Mouse (Mus musculus): Measurements from ENCODE around the gene Inka1. TPM values are rescaled to one million over a fixed set of nuclear protein-coding genes. Genes with fewer than 3 reads are reported as not detected.

The Inka1 gene
- polyA plus RNA-seq, 1 experiment from 2014 or later, result 68.7 TPM

DNA sequence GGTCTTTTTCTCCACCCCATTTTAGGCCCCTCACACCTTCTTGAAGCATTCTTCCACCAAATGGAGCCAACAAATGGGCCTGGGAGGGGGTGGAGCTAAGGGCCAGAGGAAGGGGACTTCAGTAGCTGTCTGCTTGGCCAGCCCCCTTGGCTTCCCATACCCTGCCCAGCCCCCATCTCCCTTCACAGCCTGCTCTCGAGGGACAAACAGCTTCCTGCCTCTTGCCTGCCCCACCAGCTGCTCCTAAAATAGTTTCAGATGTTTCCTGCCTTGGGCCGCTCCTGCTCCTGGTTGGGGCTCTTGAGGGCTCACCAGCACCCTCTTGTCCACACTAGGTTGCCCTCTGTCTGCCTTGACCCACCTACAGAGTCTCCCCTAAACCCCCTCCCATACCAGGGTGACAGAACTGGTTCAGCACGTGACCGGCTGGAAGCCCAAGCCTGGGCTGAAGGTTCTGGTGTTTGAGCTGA, 2.2 kb downstream of the Inka1 start:
- Histone ChIP-seq H3K36me3 (no peaks in the 10 kb centered on the region), H3K4me3 (peak overlapping the region; percentile 66), H3K4me2 (peak overlapping the region; percentile 88), H3K9ac (peak overlapping the region; percentile 67), H3K27me3 (no peaks in the 10 kb centered on the region), H3K4me1 (peaks cover 54% of the 10 kb centered on the region), H3K9me3 (no peaks in the 10 kb centered on the region), H3K27ac (peak overlapping the region; percentile 100)
- 4% methylated on average over 4 of the region's 4 CpGs for WGBS
- peak; percentile 81 for ATAC-seq (ENCODE audit: borderline replicate concordance, extremely low read depth, low FRiP score, low TSS enrichment)

DNA sequence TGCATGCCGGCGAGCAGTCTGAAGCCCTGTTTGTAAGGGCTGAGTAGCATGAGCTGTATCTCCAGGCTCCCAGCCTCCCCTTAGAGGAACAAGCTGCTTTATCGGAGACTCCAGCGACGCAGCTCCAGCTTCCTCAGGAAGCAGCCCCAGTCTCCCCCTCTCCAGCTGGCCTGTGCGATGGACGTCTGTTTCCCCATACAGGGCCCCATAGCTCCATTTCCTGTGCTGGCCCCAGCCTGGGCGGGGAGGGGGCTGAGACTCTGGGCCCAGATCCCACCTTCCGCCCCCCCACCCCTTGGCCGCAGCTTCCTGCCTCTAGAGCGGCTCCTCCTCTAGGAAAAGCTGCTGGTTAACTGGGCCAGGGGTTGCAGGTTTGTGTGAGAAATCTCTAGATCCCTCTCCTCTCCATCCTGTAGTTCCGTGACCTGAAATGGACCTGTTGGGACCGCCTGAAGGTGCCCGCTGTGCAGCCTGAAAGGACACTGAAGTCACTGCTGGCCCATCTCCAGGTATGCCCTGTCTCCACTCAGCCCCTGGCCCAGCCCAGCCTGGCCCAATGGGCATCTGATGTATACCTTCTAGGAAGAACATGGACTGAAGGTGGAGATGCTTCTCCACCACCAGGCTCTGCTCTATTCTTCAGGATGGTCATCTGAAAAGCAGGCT, 2.9 kb downstream of the Inka1 start, which contains the start of gene Gm20661:
TSS of gene Gm20661 (plus strand) at position 378 of the 666 bp plus-strand sequence.
- peak; percentile 83 for ATAC-seq (ENCODE audit: borderline replicate concordance, extremely low read depth, low FRiP score, low TSS enrichment)
- no peaks in the 10 kb centered on the region for H3K36me3 ChIP-seq
- H3K4me3 ChIP-seq, result peak within 1 kb of the TSS; percentile 66
- peak within 1 kb of the TSS; percentile 100 for H3K27ac ChIP-seq
- 11% methylated on average over 14 of the region's 14 CpGs for WGBS
- no peaks in the 10 kb centered on the region for H3K9me3 ChIP-seq
- H3K27me3 ChIP-seq, result no peaks in the 10 kb centered on the region
- H3K4me1 ChIP-seq, result peaks cover 54% of the 10 kb centered on the region
- H3K9ac ChIP-seq, result peak within 1 kb of the TSS; percentile 67
- H3K4me2 ChIP-seq, result peak within 1 kb of the TSS; percentile 88

DNA sequence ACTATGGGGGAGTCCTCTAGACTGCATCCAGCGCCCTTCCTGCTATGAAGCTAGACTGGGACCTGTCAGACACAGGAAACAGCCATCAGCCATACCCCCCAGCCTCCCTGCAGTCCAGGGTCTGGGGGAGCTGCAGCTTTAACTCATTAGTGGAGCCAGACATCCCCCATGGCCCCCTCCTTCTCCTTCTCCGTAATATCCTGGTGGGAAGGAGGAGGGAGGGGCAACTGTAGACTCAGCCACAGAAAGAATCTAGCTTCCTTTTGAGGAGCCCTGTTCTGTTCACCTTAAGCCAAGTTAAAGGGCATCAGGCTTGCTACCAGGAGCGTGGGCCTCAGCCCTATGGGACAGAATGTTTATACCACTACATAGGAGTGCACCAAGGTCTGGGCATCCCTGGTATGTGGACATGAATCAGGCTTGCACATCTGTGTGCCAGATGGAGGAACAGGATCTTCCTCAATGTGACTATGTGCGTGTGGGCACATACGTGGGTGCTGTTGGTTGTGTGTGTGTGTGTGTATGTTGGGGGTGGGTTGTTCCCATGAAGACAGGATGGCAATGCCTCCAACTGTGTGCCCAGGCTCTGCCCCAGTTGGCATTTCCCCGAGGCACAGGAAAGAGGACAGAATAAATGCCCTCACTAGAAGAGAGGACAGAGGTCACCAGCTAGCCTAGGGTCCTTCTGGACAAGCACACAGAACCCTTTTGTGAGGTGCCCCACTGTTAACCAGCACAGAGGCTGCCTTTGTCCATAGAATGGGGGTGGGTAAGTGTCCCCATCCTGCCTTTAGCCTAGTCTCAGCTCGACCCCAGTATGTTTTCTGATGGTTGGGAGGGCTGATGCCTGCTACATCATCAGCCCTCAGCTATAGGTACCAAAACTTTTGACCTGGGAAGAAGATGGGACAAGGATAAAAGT, 3.7 kb downstream of the Inka1 start:
- Histone ChIP-seq H3K27ac (peak overlapping the region; percentile 100), H3K36me3 (no peaks in the 10 kb centered on the region), H3K4me1 (peaks cover 54% of the 10 kb centered on the region), H3K9me3 (no peaks in the 10 kb centered on the region), H3K27me3 (no peaks in the 10 kb centered on the region), H3K4me2 (peak overlapping the region; percentile 88), H3K4me3 (peak overlapping the region; percentile 66), H3K9ac (peak overlapping the region; percentile 40)
- peak; percentile 33 for ATAC-seq (ENCODE audit: borderline replicate concordance, extremely low read depth, low FRiP score, low TSS enrichment)
- WGBS, result 20% methylated on average over 7 of the region's 7 CpGs

DNA sequence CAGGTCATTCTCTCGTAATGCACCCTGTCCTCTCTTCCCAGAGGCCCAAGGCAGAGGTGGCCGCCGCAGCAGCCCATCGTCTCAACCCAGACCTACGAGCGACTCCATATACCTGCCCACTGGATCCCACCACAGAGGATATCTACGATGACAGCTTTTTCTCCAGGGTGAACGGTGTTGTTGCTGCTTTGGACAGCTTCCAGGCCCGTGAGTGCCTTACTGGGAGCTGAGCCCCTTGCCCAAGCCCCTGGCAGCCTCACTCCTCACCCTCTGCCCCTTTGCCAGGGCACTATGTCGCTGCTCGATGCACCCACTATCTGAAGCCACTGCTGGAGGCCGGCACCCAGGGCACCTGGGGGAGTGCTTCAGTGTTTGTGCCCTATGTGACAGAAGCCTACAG, 6.9 kb downstream of the Inka1 start:
- Histone ChIP-seq H3K9ac (no peak overlapping the region), H3K9me3 (no peaks in the 10 kb centered on the region), H3K4me3 (no peak overlapping the region), H3K4me2 (no peak overlapping the region), H3K27me3 (no peaks in the 10 kb centered on the region), H3K27ac (no peak overlapping the region), H3K36me3 (no peaks in the 10 kb centered on the region), H3K4me1 (peaks cover 42% of the 10 kb centered on the region)
- WGBS, result 84% methylated on average over 12 of the region's 12 CpGs
- no peak for ATAC-seq (ENCODE audit: borderline replicate concordance, extremely low read depth, low FRiP score, low TSS enrichment)

GRCm38 (mm10) chr9:107975399-107976386, 10.0 kb downstream of the Inka1 start, which contains the start of gene Uba7:
Gene Uba7, plus strand, starts transcription at chr9:107975505.
- H3K27ac ChIP-seq, result peak within 1 kb of the TSS; percentile 31; the same call in 1 of the 2 replicates
- H3K9ac ChIP-seq, result no peak within 1 kb of the TSS
- H3K4me3 ChIP-seq, result 0 out of 2 replicates have a peak within 1 kb of the TSS, but pooled peaks have one; percentile 1
- no peak for ATAC-seq (ENCODE audit: borderline replicate concordance, extremely low read depth, low FRiP score, low TSS enrichment)
- no peaks in the 10 kb centered on the region for H3K9me3 ChIP-seq
- H3K27me3 ChIP-seq, result no peaks in the 10 kb centered on the region
- peaks cover 3% of the 10 kb centered on the region for H3K36me3 ChIP-seq
- 62% methylated on average over 12 of the region's 12 CpGs for WGBS
- H3K4me2 ChIP-seq, result peak within 1 kb of the TSS; percentile 32
- peaks cover 17% of the 10 kb centered on the region for H3K4me1 ChIP-seq

- Histone ChIP-seq H3K4me1 (peaks cover 12% of the 10 kb centered on the region; the same call in 1 of the 2 replicates), H3K9me3 (no peaks in the 10 kb centered on the region), H3K4me2 (no peak overlapping the region), H3K4me3 (no peak overlapping the region), H3K36me3 (peaks cover 5% of the 10 kb centered on the region), H3K27me3 (no peaks in the 10 kb centered on the region), H3K27ac (peak overlapping the region; percentile 31; the same call in 1 of the 2 replicates), H3K9ac (no peak overlapping the region)
- no peak for ATAC-seq (ENCODE audit: borderline replicate concordance, extremely low read depth, low FRiP score, low TSS enrichment)
- 69% methylated on average over 10 of the region's 10 CpGs for WGBS
These were observed 11.0 kb downstream of the Inka1 start for GRCm38 (mm10) chr9:107974491-107975171.

- Histone ChIP-seq H3K4me3 (no peak overlapping the region), H3K9ac (no peak overlapping the region), H3K27me3 (no peaks in the 10 kb centered on the region), H3K4me2 (no peak overlapping the region), H3K4me1 (peaks cover 12% of the 10 kb centered on the region; the same call in 1 of the 2 replicates), H3K36me3 (peaks cover 12% of the 10 kb centered on the region), H3K27ac (no peak overlapping the region), H3K9me3 (no peaks in the 10 kb centered on the region)
- 64% methylated on average over 8 of the region's 8 CpGs for WGBS
- peak; percentile 23; the same call in 1 of the 2 replicates for ATAC-seq (ENCODE audit: borderline replicate concordance, extremely low read depth, low FRiP score, low TSS enrichment)
These were observed 13.8 kb downstream of the Inka1 start for GRCm38 (mm10) chr9:107971690-107972541.

DNA sequence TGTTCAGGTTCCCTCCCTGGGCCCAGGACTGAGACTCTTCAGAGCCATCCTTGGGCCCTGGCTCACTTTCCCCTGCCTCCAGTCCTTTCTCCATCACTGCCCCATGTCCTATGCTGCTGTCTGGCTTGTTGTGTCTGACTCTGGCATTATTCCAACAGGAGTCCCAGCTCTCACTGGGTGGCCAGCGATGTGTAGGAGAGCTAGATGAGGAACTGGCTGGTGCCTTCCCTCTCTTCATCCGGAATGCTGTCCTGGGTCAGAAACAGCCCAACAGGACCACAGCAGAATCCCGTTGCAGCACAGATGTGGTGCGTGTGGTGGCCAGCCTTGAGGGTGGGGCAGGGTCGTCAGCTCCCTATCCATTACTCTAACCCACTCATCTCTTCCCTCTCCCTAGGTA, 15.4 kb downstream of the Inka1 start:
- Histone ChIP-seq H3K4me2 (no peak overlapping the region), H3K9me3 (no peaks in the 10 kb centered on the region), H3K27ac (no peak overlapping the region), H3K4me1 (peaks cover 12% of the 10 kb centered on the region; the same call in 1 of the 2 replicates), H3K36me3 (peaks cover 12% of the 10 kb centered on the region), H3K9ac (no peak overlapping the region), H3K4me3 (no peak overlapping the region), H3K27me3 (no peaks in the 10 kb centered on the region)
- no peak for ATAC-seq (ENCODE audit: borderline replicate concordance, extremely low read depth, low FRiP score, low TSS enrichment)
- WGBS, result 65% methylated on average over 5 of the region's 5 CpGs

- Histone ChIP-seq H3K4me3 (no peak overlapping the region), H3K27me3 (no peaks in the 10 kb centered on the region), H3K9me3 (no peaks in the 10 kb centered on the region), H3K27ac (no peak overlapping the region), H3K4me1 (peaks cover 11% of the 10 kb centered on the region; the same call in 1 of the 2 replicates), H3K9ac (no peak overlapping the region), H3K36me3 (peaks cover 17% of the 10 kb centered on the region), H3K4me2 (no peak overlapping the region)
- ATAC-seq (ENCODE audit: borderline replicate concordance, extremely low read depth, low FRiP score, low TSS enrichment), result no peak
- WGBS, result 86% methylated on average over 7 of the region's 7 CpGs
These were observed 17.1 kb downstream of the Inka1 start for GRCm38 (mm10) chr9:107968531-107968930.

DNA sequence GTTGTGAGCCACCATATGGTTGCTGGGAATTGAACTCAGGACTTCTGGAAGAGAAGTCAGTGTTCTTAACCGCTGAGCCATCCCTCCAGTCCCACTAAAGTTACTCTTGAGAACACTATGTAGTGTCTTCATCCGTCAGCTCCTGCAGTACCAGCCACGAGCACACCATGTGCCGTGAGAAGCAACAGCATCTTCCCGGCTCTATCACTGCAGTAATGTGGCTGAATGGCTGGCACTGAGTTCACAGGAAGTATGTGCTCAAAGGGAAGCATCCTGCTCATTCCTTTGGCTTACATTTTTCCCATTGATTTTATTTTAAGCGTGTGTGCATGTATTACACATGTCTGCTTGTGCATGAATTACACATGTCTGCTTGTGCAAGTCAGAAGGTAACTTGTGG, 18.2 kb downstream of the Inka1 start:
- Histone ChIP-seq H3K4me3 (no peak overlapping the region), H3K9ac (no peak overlapping the region), H3K27ac (no peak overlapping the region), H3K36me3 (peaks cover 21% of the 10 kb centered on the region), H3K27me3 (no peaks in the 10 kb centered on the region), H3K4me1 (peaks cover 11% of the 10 kb centered on the region; the same call in 1 of the 2 replicates), H3K9me3 (no peaks in the 10 kb centered on the region), H3K4me2 (no peak overlapping the region)
- ATAC-seq (ENCODE audit: borderline replicate concordance, extremely low read depth, low FRiP score, low TSS enrichment), result no peak
- 81% methylated on average over 6 of the region's 6 CpGs for WGBS
